Mouse (Mus musculus) thymus, adult 2 months (tissue): Measurements from ENCODE around the gene Cldn6.

Source experiments
- CTCF ChIP-seq: fragments of 200-500 bp; IDR thresholded peaks from 2 replicates; pipeline ENCODE4 v1.5.1; 2012; ENCODE audit warnings: mild to moderate bottlenecking, control low read depth, low read length, moderate library complexity, borderline replicate concordance; ENCODE audit not compliant: control insufficient read depth, poor library complexity, insufficient read depth; ENCODE audit errors: extremely low read depth
- POLR2A ChIP-seq: fragments of 200-500 bp; IDR thresholded peaks from 2 replicates; pipeline ENCODE4 v1.6.1; 2012; ENCODE audit warnings: mild to moderate bottlenecking, low read length, control low read depth, moderate library complexity; ENCODE audit not compliant: control insufficient read depth, poor library complexity, insufficient read depth; ENCODE audit errors: extremely low read depth

DNA sequence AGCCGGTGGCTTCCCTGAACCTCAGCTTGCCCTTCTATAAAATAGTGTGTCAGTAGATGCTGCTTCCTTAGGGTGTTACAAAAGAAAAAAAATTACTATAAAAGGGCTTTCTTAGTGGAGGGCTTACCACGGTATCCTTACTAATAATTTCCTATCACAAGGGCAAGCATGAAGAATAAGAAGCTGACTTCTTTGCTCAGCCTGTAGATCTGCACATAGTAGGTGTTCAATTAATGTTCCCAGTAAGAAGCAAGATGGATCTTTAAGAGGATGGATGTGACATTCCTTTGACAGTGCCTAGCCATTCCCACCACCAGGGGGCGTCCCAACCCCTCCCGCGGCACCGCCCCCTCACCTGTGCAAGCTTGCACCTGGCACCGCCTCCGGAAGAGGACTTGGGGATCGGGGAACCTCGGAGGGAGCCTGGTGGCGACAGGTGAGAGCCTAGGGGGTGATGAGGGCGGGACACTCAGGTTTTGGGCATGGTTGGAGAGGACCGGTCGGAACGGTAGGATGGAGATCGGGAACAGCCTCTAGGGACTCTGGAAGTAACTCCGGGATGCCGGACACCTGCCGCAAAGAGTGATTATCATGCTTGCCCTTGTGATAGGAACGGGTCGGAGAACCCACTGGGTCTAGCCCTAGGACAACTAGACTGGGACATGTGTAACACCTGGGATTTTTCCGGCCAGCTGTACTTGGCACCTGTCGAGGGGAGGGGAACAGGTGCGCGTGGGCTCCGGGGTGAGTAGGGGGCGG is 18.8 kb upstream of the Cldn6 start, which contains the start of gene Bicdl2:
- no peak for TF ChIP-seq POLR2A
- peak; percentile 79; the same call in 1 of the 2 replicates for TF ChIP-seq CTCF
